Mouse (Mus musculus): ENCODE data around the gene B4galnt1. TPM values are rescaled to one million over a fixed set of nuclear protein-coding genes. Genes with fewer than 3 reads are reported as not detected.
A peak's percentile ranks its signal among the peaks of the same experiment; 100 is the strongest.
"Not testable (repeated sequence)": the region's sequence is repeated elsewhere in the genome, so short reads cannot be mapped to it uniquely, and the experiment has no call there.

B4galnt1 gene
- total RNA-seq, 2 experiments from 2014 or later, result 1.6 to 2.7 TPM

- intact Hi-C loops (cut with DNase I), result no loop called here
- DNase-seq, result no peak
These were observed 24.1 kb upstream of the B4galnt1 start for GRCm38 (mm10) chr10:127140971-127141370.

GRCm38 (mm10) chr10:127141500-127141899, 23.5 kb upstream of the B4galnt1 start:
- DNase-seq, result no peak
- intact Hi-C loops (cut with DNase I), result no loop called here

GRCm38 (mm10) chr10:127143228-127143627, 21.8 kb upstream of the B4galnt1 start:
- no peak for DNase-seq
- intact Hi-C loops (cut with DNase I), result no loop called here

GRCm38 (mm10) chr10:127144536-127144935, 20.5 kb upstream of the B4galnt1 start:
- intact Hi-C loops (cut with DNase I), result no loop called here
- DNase-seq, result no peak

GRCm38 (mm10) chr10:127145303-127145702, 19.7 kb upstream of the B4galnt1 start:
- no peak for DNase-seq
- intact Hi-C loops (cut with DNase I), result no loop called here

- DNase-seq, result no peak
- intact Hi-C loops (cut with DNase I), result no loop called here
These were observed 17.9 kb upstream of the B4galnt1 start for GRCm38 (mm10) chr10:127147135-127147534.

GRCm38 (mm10) chr10:127150471-127150872, 14.6 kb upstream of the B4galnt1 start:
- DNase-seq, result no peak
- intact Hi-C loops (cut with DNase I), result no loop called here

GRCm38 (mm10) chr10:127151233-127151632, 13.8 kb upstream of the B4galnt1 start:
- DNase-seq; intact Hi-C loops (cut with DNase I): not testable (repeated sequence)

GRCm38 (mm10) chr10:127152556-127152955, 12.5 kb upstream of the B4galnt1 start:
- intact Hi-C loops (cut with DNase I); DNase-seq: not testable (repeated sequence)

GRCm38 (mm10) chr10:127153323-127153722, 11.7 kb upstream of the B4galnt1 start:
- DNase-seq, result no peak
- intact Hi-C loops (cut with DNase I), result no loop called here

- no peak for DNase-seq
- intact Hi-C loops (cut with DNase I), result no loop called here
These were observed 10.8 kb upstream of the B4galnt1 start for GRCm38 (mm10) chr10:127154241-127154640.

GRCm38 (mm10) chr10:127154652-127155051, 10.4 kb upstream of the B4galnt1 start:
- DNase-seq, result no peak
- intact Hi-C loops (cut with DNase I), result no loop called here

- no peak for DNase-seq
- intact Hi-C loops (cut with DNase I), result no loop called here
These were observed 8.9 kb upstream of the B4galnt1 start for GRCm38 (mm10) chr10:127156089-127156488.

GRCm38 (mm10) chr10:127156511-127156910, 8.5 kb upstream of the B4galnt1 start:
- intact Hi-C loops (cut with DNase I), result no loop called here
- no peak for DNase-seq

GRCm38 (mm10) chr10:127158471-127158870, 6.6 kb upstream of the B4galnt1 start:
- no peak for DNase-seq
- intact Hi-C loops (cut with DNase I), result no loop called here

- DNase-seq, result no peak
- intact Hi-C loops (cut with DNase I), result no loop called here
These were observed 4.9 kb upstream of the B4galnt1 start for GRCm38 (mm10) chr10:127160081-127160480.

- DNase-seq, result no peak
- intact Hi-C loops (cut with DNase I), result no loop called here
These were observed 4.3 kb upstream of the B4galnt1 start for GRCm38 (mm10) chr10:127160728-127161127.

GRCm38 (mm10) chr10:127162771-127163261, 2.2 kb upstream of the B4galnt1 start:
- DNase-seq; intact Hi-C loops (cut with DNase I): not testable (repeated sequence)

GRCm38 (mm10) chr10:127164190-127164589, 835 bp upstream of the B4galnt1 start:
- intact Hi-C loops (cut with DNase I), result no loop called here
- DNase-seq, result no peak

- intact Hi-C loops (cut with DNase I), result loop anchor here (1.0 kb wide), 1 partner anchor 64 kb away; no protein-coding TSS in a partner anchor
- DNase-seq, result peak in 1 of 2 experiments; percentile 41
These were observed 279 bp downstream of the B4galnt1 start for GRCm38 (mm10) chr10:127165354-127165653.

GRCm38 (mm10) chr10:127165654-127166403, 804 bp downstream of the B4galnt1 start:
- DNase-seq, result peak; percentile 36 to 60
- intact Hi-C loops (cut with DNase I), result loop anchor here (1.0 to 2.0 kb wide), 2 partner anchors 43 to 63 kb away; no protein-coding TSS in a partner anchor

- no peak for DNase-seq
- intact Hi-C loops (cut with DNase I), result loop anchor here (2.0 kb wide), 1 partner anchor 44 kb away; no protein-coding TSS in a partner anchor
These were observed 1.3 kb downstream of the B4galnt1 start for GRCm38 (mm10) chr10:127166404-127166715.

Measured in heart, postnatal 36 days (tissue).